Mouse (Mus musculus) heart, embryonic 15.5 days (tissue): ENCODE results near the gene Tmcc1. TPM values are rescaled to one million over a fixed set of nuclear protein-coding genes. Genes with fewer than 3 reads are reported as not detected.

Experiments used
- ATAC-seq: fragments of 200-750 bp; cut with Nextera tagmentation; replicated peaks from 2 replicates; pipeline ENCODE4 v1.8.0; 2017; ENCODE audit warnings: low read depth, moderate TSS enrichment; ENCODE audit not compliant: insufficient number of reproducible peaks, insufficient read depth, low FRiP score
- H3K27ac ChIP-seq: fragments of 300-500 bp; sonication (generic); 2 replicates; pipeline ENCODE4 v1.5.1; 2015; ENCODE audit warnings: mild to moderate bottlenecking, inconsistent platforms
- H3K27me3 ChIP-seq: fragments of 300-500 bp; sonication (generic); 2 replicates; pipeline ENCODE4 v1.6.1; 2015; ENCODE audit warnings: inconsistent platforms
- H3K36me3 ChIP-seq: fragments of 300-500 bp; sonication (generic); 2 replicates; pipeline ENCODE4 v1.6.1; 2015; ENCODE audit warnings: mild to moderate bottlenecking, inconsistent platforms
- H3K4me1 ChIP-seq: fragments of 300-500 bp; sonication (generic); replicated peaks from 2 replicates; pipeline ENCODE4 v1.6.1; 2015; ENCODE audit warnings: inconsistent platforms
- H3K4me2 ChIP-seq: fragments of 300-500 bp; sonication (generic); 2 replicates; pipeline ENCODE4 v1.6.1; 2015; ENCODE audit warnings: inconsistent platforms, mild to moderate bottlenecking, moderate library complexity
- H3K4me3 ChIP-seq: fragments of 300-500 bp; sonication (generic); 2 replicates; pipeline ENCODE4 v1.5.1; 2015; ENCODE audit warnings: mild to moderate bottlenecking, inconsistent platforms
- H3K9ac ChIP-seq: fragments of 300-500 bp; sonication (generic); 2 replicates; pipeline ENCODE4 v1.6.1; 2015; ENCODE audit warnings: mild to moderate bottlenecking, inconsistent platforms
- H3K9me3 ChIP-seq: fragments of 300-500 bp; sonication (generic); replicated peaks from 2 replicates; pipeline ENCODE4 v1.6.1; 2016; ENCODE audit warnings: inconsistent platforms
- WGBS: fragments of 180-500 bp; shearing (Covaris S2); methylation state at CpG from one replicate; pipeline ENCODE4 v1.1.7; 2015; ENCODE audit warnings: mixed read lengths; 5-methylcytosine and 5-hydroxymethylcytosine counted together
- polyA plus RNA-seq: library from polyadenylated mRNA; unstranded; fragments of >200 nt; fragmentation: Nextera tagmentation; extraction: Ambion mirVana; gene quantifications from 2 replicates; pipeline ENCODE4 v1.2.1, GENCODE M21; 2015

Tmcc1 gene
- polyA plus RNA-seq, 1 experiment from 2014 or later: 10.4 TPM

- peaks cover 63% of the 10 kb centered on the region for H3K4me1 ChIP-seq
- peaks cover 31% of the 10 kb centered on the region for H3K27me3 ChIP-seq
- H3K4me3 ChIP-seq: peak overlapping the region; percentile 64
- H3K9me3 ChIP-seq: peaks cover 8% of the 10 kb centered on the region; the same call in 1 of the 2 replicates
- H3K36me3 ChIP-seq: no peaks in the 10 kb centered on the region
- WGBS: 47% methylated on average over 10 of the region's 10 CpGs
- peak overlapping the region; percentile 73 for H3K9ac ChIP-seq
- peak overlapping the region; percentile 81 for H3K27ac ChIP-seq
- H3K4me2 ChIP-seq: peak overlapping the region; percentile 83
- no peak for ATAC-seq
Observed at GRCm38 (mm10) chr6:115991881-115992620, 201.2 kb downstream of the Tmcc1 start.

GRCm38 (mm10) chr6:115991108-115991880 lies 202.0 kb downstream of the Tmcc1 start:
- peak overlapping the region; percentile 81 for H3K27ac ChIP-seq
- peak overlapping the region; percentile 64 for H3K4me3 ChIP-seq
- peaks cover 8% of the 10 kb centered on the region; the same call in 1 of the 2 replicates for H3K9me3 ChIP-seq
- H3K9ac ChIP-seq: peak overlapping the region; percentile 73
- H3K27me3 ChIP-seq: peaks cover 31% of the 10 kb centered on the region
- H3K4me2 ChIP-seq: peak overlapping the region; percentile 83
- no peaks in the 10 kb centered on the region for H3K36me3 ChIP-seq
- peaks cover 65% of the 10 kb centered on the region for H3K4me1 ChIP-seq
- no peak for ATAC-seq
- 36% methylated on average over 13 of the region's 13 CpGs for WGBS

- Histone ChIP-seq H3K27ac (peak overlapping the region; percentile 81; the same call in 1 of the 2 replicates), H3K9me3 (peaks cover 8% of the 10 kb centered on the region; the same call in 1 of the 2 replicates), H3K36me3 (no peaks in the 10 kb centered on the region), H3K4me3 (peak overlapping the region; percentile 64), H3K9ac (peak overlapping the region; percentile 73; the same call in 1 of the 2 replicates), H3K4me2 (peak overlapping the region; percentile 83), H3K27me3 (peaks cover 31% of the 10 kb centered on the region), H3K4me1 (peaks cover 65% of the 10 kb centered on the region)
- WGBS: 73% methylated on average over 9 of the region's 9 CpGs
- ATAC-seq: no peak
Observed at GRCm38 (mm10) chr6:115990479-115990878, 202.8 kb downstream of the Tmcc1 start.

DNA sequence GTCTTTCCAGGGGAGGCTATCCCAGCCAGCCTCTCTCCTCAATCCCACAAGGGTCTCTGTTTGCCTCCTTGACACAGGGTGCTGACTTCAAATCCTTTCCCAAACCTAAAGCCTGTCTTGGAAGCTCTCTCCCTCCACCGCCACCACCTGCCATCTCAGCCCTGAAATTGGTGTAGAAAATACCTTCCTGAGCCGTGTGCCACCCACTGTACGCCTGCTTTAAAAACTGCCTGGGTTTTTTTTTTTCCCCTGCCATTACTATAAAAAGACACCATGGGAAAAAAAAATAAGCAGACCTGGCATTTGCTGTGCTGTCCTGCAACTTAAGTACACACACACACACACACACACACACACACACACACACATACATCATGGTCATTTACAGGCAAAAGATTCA lies 203.2 kb downstream of the Tmcc1 start:
- H3K9ac ChIP-seq: peak overlapping the region; percentile 34
- no peaks in the 10 kb centered on the region for H3K36me3 ChIP-seq
- peaks cover 7% of the 10 kb centered on the region; the same call in 1 of the 2 replicates for H3K9me3 ChIP-seq
- peaks cover 69% of the 10 kb centered on the region for H3K4me1 ChIP-seq
- H3K4me3 ChIP-seq: peak overlapping the region; percentile 64
- peaks cover 30% of the 10 kb centered on the region for H3K27me3 ChIP-seq
- no peak for ATAC-seq
- WGBS: 66% methylated on average over 3 of the region's 3 CpGs
- 0 out of 2 replicates have a peak overlapping the region, but pooled peaks have one; percentile 3 for H3K27ac ChIP-seq
- peak overlapping the region; percentile 83 for H3K4me2 ChIP-seq

- Histone ChIP-seq H3K9me3 (0 out of 2 replicates have a peak, but pooled peaks cover 3% of the 10 kb centered on the region), H3K27me3 (peaks cover 25% of the 10 kb centered on the region), H3K4me1 (peaks cover 72% of the 10 kb centered on the region), H3K27ac (0 out of 2 replicates have a peak overlapping the region, but pooled peaks have one; percentile 3), H3K4me3 (peak overlapping the region; percentile 64), H3K4me2 (peak overlapping the region; percentile 83), H3K36me3 (no peaks in the 10 kb centered on the region), H3K9ac (peak overlapping the region; percentile 34)
- no peak for ATAC-seq
- WGBS: 70% methylated on average over 4 of the region's 4 CpGs
Observed at GRCm38 (mm10) chr6:115989607-115990006, 203.7 kb downstream of the Tmcc1 start.

- peak overlapping the region; percentile 34 for H3K9ac ChIP-seq
- peaks cover 20% of the 10 kb centered on the region for H3K27me3 ChIP-seq
- 78% methylated on average over 5 of the region's 5 CpGs for WGBS
- no peaks in the 10 kb centered on the region for H3K36me3 ChIP-seq
- no peak overlapping the region for H3K27ac ChIP-seq
- H3K4me2 ChIP-seq: peak overlapping the region; percentile 83
- no peaks in the 10 kb centered on the region for H3K9me3 ChIP-seq
- H3K4me1 ChIP-seq: peaks cover 68% of the 10 kb centered on the region
- H3K4me3 ChIP-seq: peak overlapping the region; percentile 64
- no peak for ATAC-seq
Observed at GRCm38 (mm10) chr6:115989032-115989431, 204.3 kb downstream of the Tmcc1 start.

- Histone ChIP-seq H3K4me1 (peaks cover 65% of the 10 kb centered on the region), H3K4me3 (peak overlapping the region; percentile 17), H3K36me3 (no peaks in the 10 kb centered on the region), H3K9ac (0 out of 2 replicates have a peak overlapping the region, but pooled peaks have one; percentile 3), H3K4me2 (peak overlapping the region; percentile 83), H3K9me3 (no peaks in the 10 kb centered on the region), H3K27ac (0 out of 2 replicates have a peak overlapping the region, but pooled peaks have one; percentile 4), H3K27me3 (peaks cover 2% of the 10 kb centered on the region)
- 53% methylated on average over 9 of the region's 9 CpGs for WGBS
- ATAC-seq: no peak
Observed at GRCm38 (mm10) chr6:115987096-115987747, 206.1 kb downstream of the Tmcc1 start.

GRCm38 (mm10) chr6:115986472-115987095 lies 206.7 kb downstream of the Tmcc1 start:
- Histone ChIP-seq H3K4me2 (peak overlapping the region; percentile 83), H3K27me3 (no peaks in the 10 kb centered on the region), H3K36me3 (no peaks in the 10 kb centered on the region), H3K4me3 (peak overlapping the region; percentile 17), H3K27ac (no peak overlapping the region), H3K9ac (peak overlapping the region; percentile 10; the same call in 1 of the 2 replicates), H3K4me1 (peaks cover 59% of the 10 kb centered on the region), H3K9me3 (no peaks in the 10 kb centered on the region)
- ATAC-seq: no peak
- WGBS: 63% methylated on average over 12 of the region's 12 CpGs

GRCm38 (mm10) chr6:115985622-115986021 lies 207.7 kb downstream of the Tmcc1 start:
- no peaks in the 10 kb centered on the region for H3K36me3 ChIP-seq
- H3K4me2 ChIP-seq: peak overlapping the region; percentile 83
- 0 out of 2 replicates have a peak overlapping the region, but pooled peaks have one; percentile 10 for H3K9ac ChIP-seq
- no peaks in the 10 kb centered on the region for H3K9me3 ChIP-seq
- H3K27me3 ChIP-seq: no peaks in the 10 kb centered on the region
- 51% methylated on average over 9 of the region's 9 CpGs for WGBS
- peak overlapping the region; percentile 17; the same call in 1 of the 2 replicates for H3K4me3 ChIP-seq
- ATAC-seq: no peak
- peaks cover 54% of the 10 kb centered on the region for H3K4me1 ChIP-seq
- no peak overlapping the region for H3K27ac ChIP-seq

DNA sequence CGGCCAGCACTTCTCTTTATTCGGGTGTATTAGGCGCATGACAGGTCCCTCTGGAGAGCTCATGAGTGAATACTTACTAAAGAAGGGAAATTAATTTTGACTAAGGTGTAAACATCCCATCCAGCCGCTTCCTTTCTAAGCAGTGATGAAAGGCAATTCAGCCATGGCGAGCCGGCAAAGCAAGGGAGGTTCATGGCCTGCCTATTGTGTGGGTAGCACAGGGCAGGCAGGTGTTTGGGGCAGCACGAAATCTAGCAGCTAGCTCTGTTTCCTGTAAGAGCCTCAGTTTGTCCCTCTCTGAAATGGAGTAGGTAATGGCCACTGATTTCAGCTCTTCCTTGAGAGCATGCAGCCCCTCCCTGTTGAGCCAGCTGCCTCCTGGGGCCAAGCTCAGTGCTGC lies 208.7 kb downstream of the Tmcc1 start:
- Histone ChIP-seq H3K4me1 (peaks cover 54% of the 10 kb centered on the region), H3K27me3 (no peaks in the 10 kb centered on the region), H3K9me3 (no peaks in the 10 kb centered on the region), H3K4me3 (no peak overlapping the region), H3K4me2 (peak overlapping the region; percentile 83; the same call in 1 of the 2 replicates), H3K36me3 (no peaks in the 10 kb centered on the region), H3K27ac (0 out of 2 replicates have a peak overlapping the region, but pooled peaks have one; percentile 0), H3K9ac (0 out of 2 replicates have a peak overlapping the region, but pooled peaks have one; percentile 1)
- 72% methylated on average over 7 of the region's 7 CpGs for WGBS
- ATAC-seq: no peak
